14 mouse cellular contexts compared by ENCODE assay signal in genomic region chr19:46643236-46643635, GRCm38 (mm10). TPM values are rescaled to one million over a fixed set of nuclear protein-coding genes. Genes with fewer than 3 reads are reported as not detected.
DNase-seq lines count a peak whose midpoint lies in the region; ATAC-seq and TF ChIP-seq lines count a peak whose summit lies in the region.
"Had no signal": no experiment of that assay in that cellular context is flagged by ENCODE, and none has a peak within 500 bp of the region (broad histone marks: within the 10 kb centered on the region; RNA-seq: fewer than 3 reads in every experiment).

No protein-coding gene starts in this region.

- no peak overlapping the region for H3K4me3 ChIP-seq in forebrain, embryonic 10.5 days
- H3K4me3 ChIP-seq in forebrain, embryonic 11.5 days (ENCODE audit: low read depth, low read length) = no peak overlapping the region
- no peak overlapping the region for H3K4me3 ChIP-seq in kidney, postnatal 0 days (replicated peaks; ENCODE audit: low read depth, low read length)
- no peak overlapping the region for H3K4me3 ChIP-seq in forebrain, postnatal 0 days (ENCODE audit: low read depth, low read length)
- H3K4me3 ChIP-seq: hindbrain, embryonic 15.5 days; neural tube, embryonic 13.5 days had no signal

- intact Hi-C loops in heart, postnatal 10 days (cut with DNase I) = no loop called here

- no peak for ATAC-seq in forebrain, embryonic 11.5 days (replicated peaks; ENCODE audit: low FRiP score)
- ATAC-seq in kidney, postnatal 0 days (replicated peaks; ENCODE audit: low FRiP score, low read depth) = no peak
- ATAC-seq in forebrain, postnatal 0 days = no peak

- TF ChIP-seq CTCF in kidney, postnatal 0 days (IDR thresholded peaks at IDR 0.05; ENCODE audit: low read depth) = no peak
- no peak for TF ChIP-seq CTCF in forebrain, postnatal 0 days (IDR thresholded peaks at IDR 0.05; ENCODE audit: low read depth)

- peaks cover 49% of the 10 kb centered on the region for H3K36me3 ChIP-seq in forebrain, embryonic 10.5 days (replicated peaks)
- no peaks in the 10 kb centered on the region for H3K36me3 ChIP-seq in forebrain, embryonic 11.5 days (ENCODE audit: control insufficient read depth, insufficient read depth, low read length)
- no peaks in the 10 kb centered on the region; the same call in 1 of the 2 replicates for H3K36me3 ChIP-seq in kidney, postnatal 0 days (ENCODE audit: insufficient read depth, low read length)
- no peaks in the 10 kb centered on the region for H3K36me3 ChIP-seq in forebrain, postnatal 0 days (ENCODE audit: insufficient read depth)
- H3K36me3 ChIP-seq: hindbrain, embryonic 15.5 days had no signal

- no peak overlapping the region for H3K9ac ChIP-seq in forebrain, embryonic 11.5 days (ENCODE audit: low read length)
- no peak overlapping the region for H3K9ac ChIP-seq in kidney, postnatal 0 days (ENCODE audit: low read depth, low read length)
- no peak overlapping the region for H3K9ac ChIP-seq in forebrain, postnatal 0 days
- H3K9ac ChIP-seq: hindbrain, embryonic 15.5 days; neural tube, embryonic 13.5 days had no signal

- H3K27me3 ChIP-seq in forebrain, embryonic 10.5 days (ENCODE audit: poor library complexity, severe bottlenecking) = no peaks in the 10 kb centered on the region
- H3K27me3 ChIP-seq in forebrain, embryonic 11.5 days (ENCODE audit: control insufficient read depth, insufficient read depth, low read length) = no peaks in the 10 kb centered on the region
- no peaks in the 10 kb centered on the region for H3K27me3 ChIP-seq in kidney, postnatal 0 days (ENCODE audit: insufficient read depth, low read length)
- no peaks in the 10 kb centered on the region for H3K27me3 ChIP-seq in forebrain, postnatal 0 days (ENCODE audit: insufficient read depth, low read length)
- H3K27me3 ChIP-seq: hindbrain, embryonic 15.5 days; neural tube, embryonic 13.5 days had no signal

- H3K4me1 ChIP-seq in forebrain, embryonic 10.5 days = peaks cover 78% of the 10 kb centered on the region
- H3K4me1 ChIP-seq in forebrain, embryonic 11.5 days (replicated peaks; ENCODE audit: control insufficient read depth, insufficient read depth, low read length) = peaks cover 12% of the 10 kb centered on the region
- H3K4me1 ChIP-seq in kidney, postnatal 0 days (replicated peaks; ENCODE audit: insufficient read depth, low read length) = peaks cover 58% of the 10 kb centered on the region
- peaks cover 6% of the 10 kb centered on the region for H3K4me1 ChIP-seq in forebrain, postnatal 0 days (ENCODE audit: insufficient read depth)

- no peak for DNase-seq in forebrain, embryonic 10.5 days (ENCODE audit: extremely low spot score, low spot score)
- no peak for DNase-seq in forebrain, embryonic 11.5 days (ENCODE audit: low spot score)
- DNase-seq in kidney, postnatal 0 days (ENCODE audit: low spot score) = no peak
- DNase-seq in kidney, postnatal 10 days = no peak
- DNase-seq in brain, adult 2 months (ENCODE audit: low read depth, low spot score) = peak; percentile 66
- peak; percentile 51 to 67 for DNase-seq in heart, postnatal 10 days
- no peak for DNase-seq in forebrain, postnatal 0 days
- DNase-seq in left cerebral cortex, adult 18-20 months (ENCODE audit: low spot score in 2 of 2) = no peak
- DNase-seq: adrenal gland, adult 8-10 months; cerebellum, adult 8-10 months; kidney, postnatal 25 days had no signal

- 88% methylated on average over 5 of the region's 5 CpGs for WGBS in forebrain, embryonic 10.5 days
- WGBS in forebrain, embryonic 11.5 days = 89% methylated on average over 5 of the region's 5 CpGs
- WGBS in kidney, postnatal 0 days = 71% methylated on average over 5 of the region's 5 CpGs
- 58% methylated on average over 5 of the region's 5 CpGs for WGBS in forebrain, postnatal 0 days

- H3K9me3 ChIP-seq in forebrain, embryonic 10.5 days = no peaks in the 10 kb centered on the region
- H3K9me3 ChIP-seq in forebrain, embryonic 11.5 days (ENCODE audit: control insufficient read depth, low read length) = no peaks in the 10 kb centered on the region
- H3K9me3 ChIP-seq in kidney, postnatal 0 days (replicated peaks; ENCODE audit: low read length) = no peaks in the 10 kb centered on the region
- no peaks in the 10 kb centered on the region for H3K9me3 ChIP-seq in forebrain, postnatal 0 days (ENCODE audit: low read length)
- H3K9me3 ChIP-seq: hindbrain, embryonic 15.5 days; neural tube, embryonic 13.5 days had no signal

- peak overlapping the region; percentile 76; the same call in 1 of the 2 replicates for H3K27ac ChIP-seq in forebrain, embryonic 10.5 days
- H3K27ac ChIP-seq in forebrain, embryonic 11.5 days (ENCODE audit: low read depth, low read length) = no peak overlapping the region
- H3K27ac ChIP-seq in kidney, postnatal 0 days = peak overlapping the region; percentile 88; the same call in 1 of the 2 replicates
- no peak overlapping the region for H3K27ac ChIP-seq in forebrain, postnatal 0 days (ENCODE audit: low read depth, low read length)

- H3K4me2 ChIP-seq in forebrain, embryonic 11.5 days (ENCODE audit: low read depth, low read length, severe bottlenecking) = no peak overlapping the region
- H3K4me2 ChIP-seq in kidney, postnatal 0 days (ENCODE audit: low read length) = no peak overlapping the region
- H3K4me2 ChIP-seq in forebrain, postnatal 0 days (ENCODE audit: low read depth) = no peak overlapping the region
- H3K4me2 ChIP-seq: hindbrain, embryonic 15.5 days; neural tube, embryonic 13.5 days had no signal

RNA-seq across cellular contexts. Expression of gene Cyp17a1, which starts 29.7 kb away (rescaled TPM):
- polyA plus RNA-seq in forebrain, embryonic 10.5 days (2016; fragmentation: Nextera tagmentation; extraction: Ambion mirVana) = not detected in 2 replicates
- not detected in 2 replicates for polyA plus RNA-seq in forebrain, embryonic 11.5 days (2014; fragmentation: Nextera tagmentation; extraction: Ambion mirVana)
- polyA plus RNA-seq in kidney, postnatal 0 days (2015; fragmentation: Nextera tagmentation; extraction: Ambion mirVana) = not detected in 2 replicates
- total RNA-seq in heart, postnatal 10 days (2021) = not detected
- total RNA-seq in forebrain, postnatal 0 days (2014; rRNA removed) = 0.08 TPM in 1 of 2 replicates, not detected in the other
- not detected in 2 replicates for polyA plus RNA-seq in forebrain, postnatal 0 days (2015; fragmentation: Nextera tagmentation; extraction: Ambion mirVana)
- not detected for total RNA-seq in left cerebral cortex, adult 18-20 months (2021)
- total RNA-seq: left cerebral cortex, adult 8-10 months had no signal
- polyA plus RNA-seq: hindbrain, embryonic 15.5 days; neural tube, embryonic 13.5 days had no signal

RNA-seq across cellular contexts. Expression of gene Wbp1l, which starts 44.4 kb away (rescaled TPM):
- polyA plus RNA-seq in forebrain, embryonic 10.5 days (2016; fragmentation: Nextera tagmentation; extraction: Ambion mirVana) = 38.4 and 43.4 TPM in 2 replicates
- 41.3 and 41.4 TPM in 2 replicates for polyA plus RNA-seq in forebrain, embryonic 11.5 days (2014; fragmentation: Nextera tagmentation; extraction: Ambion mirVana)
- 35.6 and 39.9 TPM in 2 replicates for polyA plus RNA-seq in kidney, postnatal 0 days (2015; fragmentation: Nextera tagmentation; extraction: Ambion mirVana)
- total RNA-seq in heart, postnatal 10 days (2021) = 10 to 100 TPM; 65.0 to 75.0 TPM
- total RNA-seq in forebrain, postnatal 0 days (2014; rRNA removed) = 32.6 and 37.0 TPM in 2 replicates
- polyA plus RNA-seq in forebrain, postnatal 0 days (2015; fragmentation: Nextera tagmentation; extraction: Ambion mirVana) = 16.4 and 25.4 TPM in 2 replicates
- 10 to 100 TPM; 34.9 to 37.9 TPM for total RNA-seq in left cerebral cortex, adult 18-20 months (2021)

RNA-seq across cellular contexts. Expression of gene Borcs7, which starts 46.5 kb away (rescaled TPM):
- 13.7 and 13.9 TPM in 2 replicates for polyA plus RNA-seq in forebrain, embryonic 10.5 days (2016; fragmentation: Nextera tagmentation; extraction: Ambion mirVana)
- polyA plus RNA-seq in forebrain, embryonic 11.5 days (2014; fragmentation: Nextera tagmentation; extraction: Ambion mirVana) = 11.3 and 12.6 TPM in 2 replicates
- polyA plus RNA-seq in kidney, postnatal 0 days (2015; fragmentation: Nextera tagmentation; extraction: Ambion mirVana) = 21.3 TPM in 2 replicates
- 10 to 100 TPM; 11.7 to 13.6 TPM for total RNA-seq in heart, postnatal 10 days (2021)
- total RNA-seq in forebrain, postnatal 0 days (2014; rRNA removed) = 14.4 and 15.2 TPM in 2 replicates
- polyA plus RNA-seq in forebrain, postnatal 0 days (2015; fragmentation: Nextera tagmentation; extraction: Ambion mirVana) = 20.6 and 29.5 TPM in 2 replicates
- 10 to 100 TPM; 20.7 to 21.6 TPM for total RNA-seq in left cerebral cortex, adult 18-20 months (2021)

Comparison
In these comparisons a context has a peak if more than half of its experiments do, and no peak if none do; other contexts are left out.
1. H3K27ac ChIP-seq: peak in forebrain, embryonic 10.5 days (single experiment) and kidney, postnatal 0 days (single experiment); none in forebrain, embryonic 11.5 days (single experiment) and forebrain, postnatal 0 days (single experiment).
2. DNase-seq: peak in brain, adult 2 months (single experiment) and heart, postnatal 10 days (2 of 2); none in forebrain, embryonic 10.5 days (single experiment), forebrain, embryonic 11.5 days (single experiment), kidney, postnatal 0 days (single experiment), kidney, postnatal 10 days (single experiment), forebrain, postnatal 0 days (single experiment) and left cerebral cortex, adult 18-20 months (0 of 2).